Comparison of ENCODE assay signal across 12 mouse cellular contexts in genomic region chr14:119544596-119544995, GRCm38 (mm10).
DNase-seq lines count a peak whose midpoint lies in the region.
"Had no signal": no experiment of that assay in that cellular context is flagged by ENCODE, and none has a peak within 500 bp of the region (broad histone marks: within the 10 kb centered on the region; RNA-seq: fewer than 3 reads in every experiment).

No protein-coding gene starts in this region.

- intact Hi-C loops in heart, postnatal 10 days (cut with DNase I), result no loop called here

- peak; percentile 4 for DNase-seq in adrenal gland, adult 2 months
- no peak for DNase-seq in adrenal gland, adult 8-10 months
- DNase-seq in cerebellum, postnatal 14 days, result peak; percentile 16 to 18
- DNase-seq in cerebellum, adult 9-10 months, result no peak
- peak; percentile 16 to 27 for DNase-seq in heart, postnatal 10 days
- DNase-seq in heart, adult 11 months, result no peak
- DNase-seq in MN1 (ENCODE audit: low spot score), result peak; percentile 69
- DNase-seq: B cell, adult 2 months; cerebellum, adult 2 months; cerebellum, postnatal 36 days; gastrocnemius, postnatal 10 days; kidney, adult 18-20 months had no signal

Comparison
In these comparisons a context has a peak if more than half of its experiments do, and no peak if none do; other contexts are left out.
1. DNase-seq: peak in adrenal gland, adult 2 months (single experiment), cerebellum, postnatal 14 days (2 of 2), heart, postnatal 10 days (2 of 2) and MN1 (single experiment); none in adrenal gland, adult 8-10 months (single experiment), cerebellum, adult 9-10 months (single experiment) and heart, adult 11 months (single experiment).